Mouse (Mus musculus): ENCODE results near the gene Gm29735. TPM values are rescaled to one million over a fixed set of nuclear protein-coding genes. Genes with fewer than 3 reads are reported as not detected.
"Not testable (repeated sequence)": the region's sequence is repeated elsewhere in the genome, so short reads cannot be mapped to it uniquely, and the experiment has no call there.

Gm29735 gene
- total and polyA plus RNA-seq, 2 experiments from 2014 or later: not detected

- Histone ChIP-seq H3K9ac (replicated peaks; ENCODE audit: low read depth, low read length) (no peak overlapping the region), H3K4me1 (ENCODE audit: control insufficient read depth, insufficient read depth) (no peaks in the 10 kb centered on the region), H3K36me3 (replicated peaks; ENCODE audit: control insufficient read depth, insufficient read depth, low read length) (no peaks in the 10 kb centered on the region), H3K27me3 (ENCODE audit: control insufficient read depth, insufficient read depth, low read length) (no peaks in the 10 kb centered on the region), H3K27ac (ENCODE audit: low read depth) (no peak overlapping the region), H3K4me2 (ENCODE audit: low read depth, low read length) (no peak overlapping the region), H3K4me3 (ENCODE audit: low read depth, low read length) (no peak overlapping the region), H3K9me3 (replicated peaks; ENCODE audit: control insufficient read depth, low read length) (no peaks in the 10 kb centered on the region)
- no peak for ATAC-seq (ENCODE audit: insufficient read depth, low read depth)
- TF ChIP-seq CTCF (IDR thresholded peaks at IDR 0.05; ENCODE audit: low read depth) (no peak), EP300 (IDR thresholded peaks at IDR 0.05; ENCODE audit: low read depth) (no peak)
- DNase-seq (ENCODE audit: low spot score): no peak
- 41% methylated on average over 1 of the region's 1 CpGs for WGBS
These were observed 24.1 kb upstream of the Gm29735 start for GRCm38 (mm10) chr7:142181021-142181420.

- DNase-seq (ENCODE audit: low spot score) (no peak), ATAC-seq (ENCODE audit: insufficient read depth, low read depth) (no peak)
- Histone ChIP-seq H3K4me3 (ENCODE audit: low read depth, low read length) (no peak overlapping the region), H3K36me3 (replicated peaks; ENCODE audit: control insufficient read depth, insufficient read depth, low read length) (no peaks in the 10 kb centered on the region), H3K4me1 (ENCODE audit: control insufficient read depth, insufficient read depth) (no peaks in the 10 kb centered on the region), H3K4me2 (ENCODE audit: low read depth, low read length) (no peak overlapping the region), H3K27me3 (ENCODE audit: control insufficient read depth, insufficient read depth, low read length) (no peaks in the 10 kb centered on the region), H3K27ac (ENCODE audit: low read depth) (no peak overlapping the region), H3K9me3 (replicated peaks; ENCODE audit: control insufficient read depth, low read length) (no peaks in the 10 kb centered on the region), H3K9ac (replicated peaks; ENCODE audit: low read depth, low read length) (no peak overlapping the region)
- no peak for TF ChIP-seq CTCF (IDR thresholded peaks at IDR 0.05; ENCODE audit: low read depth)
- TF ChIP-seq EP300 (IDR thresholded peaks at IDR 0.05; ENCODE audit: low read depth): no peak
- 50% methylated on average over 1 of the region's 1 CpGs for WGBS
These were observed 21.8 kb upstream of the Gm29735 start for GRCm38 (mm10) chr7:142178685-142179084.

DNA sequence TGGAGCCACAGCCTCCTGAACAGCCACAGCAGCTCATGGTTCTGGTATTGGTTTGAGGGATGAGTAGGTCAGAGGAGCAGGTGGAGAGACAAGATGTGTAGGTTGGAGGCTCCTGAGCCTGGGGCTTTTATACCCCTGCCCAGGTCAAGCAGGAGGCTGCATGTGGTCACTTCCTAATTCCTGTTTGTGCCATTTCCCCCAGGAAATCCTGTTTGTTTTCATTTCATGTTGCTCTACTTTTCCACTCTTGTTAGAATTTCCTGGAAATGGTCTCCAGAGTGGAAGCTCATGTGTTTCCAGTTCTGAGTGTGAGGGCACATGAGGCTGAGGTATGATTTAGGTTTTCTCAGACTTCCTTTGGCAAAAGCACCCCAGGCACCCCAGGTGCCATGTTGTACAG, 19.0 kb upstream of the Gm29735 start, which contains the start of gene Krtap5-2:
TSS of gene Krtap5-2 (minus strand) at position 101 of the 400 bp plus-strand sequence.
- not testable (repeated sequence) for H3K36me3 ChIP-seq (replicated peaks; ENCODE audit: control insufficient read depth, insufficient read depth, low read length); DNase-seq (ENCODE audit: low spot score); H3K4me1 ChIP-seq (ENCODE audit: control insufficient read depth, insufficient read depth); H3K4me2 ChIP-seq (ENCODE audit: low read depth, low read length); ATAC-seq (ENCODE audit: insufficient read depth, low read depth); H3K27me3 ChIP-seq (ENCODE audit: control insufficient read depth, insufficient read depth, low read length); H3K9me3 ChIP-seq (replicated peaks; ENCODE audit: control insufficient read depth, low read length); H3K4me3 ChIP-seq (ENCODE audit: low read depth, low read length); H3K9ac ChIP-seq (replicated peaks; ENCODE audit: low read depth, low read length); H3K27ac ChIP-seq (ENCODE audit: low read depth)

DNA sequence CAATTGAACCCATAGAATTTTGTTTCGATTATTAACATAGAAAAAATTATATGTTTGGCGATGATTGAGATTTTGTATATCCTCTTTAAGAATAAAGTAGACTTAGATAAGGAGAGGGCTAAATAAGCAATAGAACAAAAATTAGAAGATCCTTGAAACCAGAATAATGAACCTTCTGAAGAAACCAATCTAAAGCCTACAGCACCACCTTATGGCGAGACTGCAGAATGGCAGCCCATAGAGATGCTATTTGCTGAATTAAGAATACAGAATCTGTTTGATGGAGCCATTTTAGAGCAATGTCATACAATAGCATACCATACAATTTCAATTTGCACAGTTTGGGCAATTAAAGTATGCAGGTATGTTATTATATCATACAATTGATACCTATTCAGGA, 12.9 kb upstream of the Gm29735 start:
- no peak for ATAC-seq (ENCODE audit: insufficient read depth, low read depth)
- Histone ChIP-seq H3K27me3 (ENCODE audit: control insufficient read depth, insufficient read depth, low read length) (no peaks in the 10 kb centered on the region), H3K4me3 (ENCODE audit: low read depth, low read length) (no peak overlapping the region), H3K9me3 (replicated peaks; ENCODE audit: control insufficient read depth, low read length) (no peaks in the 10 kb centered on the region), H3K9ac (replicated peaks; ENCODE audit: low read depth, low read length) (no peak overlapping the region), H3K4me2 (ENCODE audit: low read depth, low read length) (no peak overlapping the region), H3K4me1 (ENCODE audit: control insufficient read depth, insufficient read depth) (no peaks in the 10 kb centered on the region), H3K27ac (ENCODE audit: low read depth) (no peak overlapping the region), H3K36me3 (replicated peaks; ENCODE audit: control insufficient read depth, insufficient read depth, low read length) (no peaks in the 10 kb centered on the region)
- WGBS: 45% methylated on average over 3 of the region's 3 CpGs
- TF ChIP-seq EP300 (IDR thresholded peaks at IDR 0.05; ENCODE audit: low read depth) (no peak), CTCF (IDR thresholded peaks at IDR 0.05; ENCODE audit: low read depth) (peak; percentile 67)
- DNase-seq (ENCODE audit: low spot score): peak; percentile 13

DNA sequence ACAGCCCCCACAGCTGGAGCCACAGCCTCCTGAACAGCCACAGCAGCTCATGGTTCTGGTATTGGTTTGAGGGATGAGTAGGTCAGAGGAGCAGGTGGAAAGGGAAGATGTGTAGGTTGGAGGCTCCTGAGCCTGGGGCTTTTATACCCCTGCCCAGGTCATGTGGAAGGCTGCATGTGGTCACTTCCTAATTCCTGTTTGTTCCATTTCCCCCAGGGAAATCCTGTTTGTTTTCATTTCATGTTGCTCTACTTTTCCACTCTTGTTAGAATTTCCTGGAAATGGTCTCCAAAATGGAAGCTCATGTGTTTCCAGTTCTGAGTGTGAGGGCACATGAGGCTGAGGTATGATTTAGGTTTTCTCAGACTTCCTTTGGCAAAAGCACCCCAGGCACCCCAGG, 8.7 kb upstream of the Gm29735 start, which contains the start of gene Gm4553:
TSS of gene Gm4553 (minus strand) at position 101 of the 400 bp plus-strand sequence.
- not testable (repeated sequence) for H3K4me3 ChIP-seq (ENCODE audit: low read depth, low read length); H3K4me1 ChIP-seq (ENCODE audit: control insufficient read depth, insufficient read depth); H3K27me3 ChIP-seq (ENCODE audit: control insufficient read depth, insufficient read depth, low read length); H3K36me3 ChIP-seq (replicated peaks; ENCODE audit: control insufficient read depth, insufficient read depth, low read length); H3K4me2 ChIP-seq (ENCODE audit: low read depth, low read length); ATAC-seq (ENCODE audit: insufficient read depth, low read depth); H3K27ac ChIP-seq (ENCODE audit: low read depth); H3K9ac ChIP-seq (replicated peaks; ENCODE audit: low read depth, low read length); DNase-seq (ENCODE audit: low spot score); H3K9me3 ChIP-seq (replicated peaks; ENCODE audit: control insufficient read depth, low read length)

DNA sequence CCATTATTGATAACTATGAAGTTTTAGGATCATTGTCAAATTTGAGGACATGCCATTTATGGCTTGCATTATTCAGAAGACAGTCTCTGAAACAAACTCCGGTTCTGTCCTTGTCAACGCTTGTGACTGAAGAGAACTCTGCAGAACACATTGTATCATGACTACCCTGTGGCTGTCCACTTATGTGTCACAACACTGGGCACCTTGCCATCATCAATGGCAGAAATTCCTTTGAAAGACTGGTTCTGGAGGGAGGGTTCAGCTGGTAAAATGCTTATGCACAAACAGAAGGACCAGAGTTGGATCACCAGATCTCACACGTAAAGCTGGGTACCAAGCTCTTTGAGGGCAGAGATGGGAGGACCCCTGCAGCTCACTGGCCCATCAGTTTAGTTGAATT, 2.5 kb upstream of the Gm29735 start:
- no peak for TF ChIP-seq CTCF (IDR thresholded peaks at IDR 0.05; ENCODE audit: low read depth)
- TF ChIP-seq EP300 (IDR thresholded peaks at IDR 0.05; ENCODE audit: low read depth): no peak
- Histone ChIP-seq H3K27me3 (ENCODE audit: control insufficient read depth, insufficient read depth, low read length) (no peaks in the 10 kb centered on the region), H3K4me3 (ENCODE audit: low read depth, low read length) (no peak overlapping the region), H3K36me3 (replicated peaks; ENCODE audit: control insufficient read depth, insufficient read depth, low read length) (no peaks in the 10 kb centered on the region), H3K9ac (replicated peaks; ENCODE audit: low read depth, low read length) (no peak overlapping the region), H3K27ac (ENCODE audit: low read depth) (no peak overlapping the region), H3K4me2 (ENCODE audit: low read depth, low read length) (no peak overlapping the region), H3K9me3 (replicated peaks; ENCODE audit: control insufficient read depth, low read length) (no peaks in the 10 kb centered on the region), H3K4me1 (ENCODE audit: control insufficient read depth, insufficient read depth) (no peaks in the 10 kb centered on the region)
- 81% methylated on average over 3 of the region's 3 CpGs for WGBS
- DNase-seq (ENCODE audit: low spot score) (no peak), ATAC-seq (ENCODE audit: insufficient read depth, low read depth) (no peak)
